Mouse (Mus musculus) hindbrain, embryonic 10.5 days (tissue): ENCODE results near the gene Nrxn1. TPM values are rescaled to one million over a fixed set of nuclear protein-coding genes. Genes with fewer than 3 reads are reported as not detected.

ENCODE experiments used
- DNase-seq: peaks from one replicate; pipeline ENCODE4 v3.0.0-alpha.2; 2017; ENCODE audit warnings: low spot score
- H3K27ac ChIP-seq: fragments of 300-500 bp; sonication (generic); 2 replicates; pipeline ENCODE4 v1.5.1; 2016; ENCODE audit warnings: mild to moderate bottlenecking, moderate library complexity
- H3K27me3 ChIP-seq: fragments of 300-500 bp; sonication (generic); 2 replicates; pipeline ENCODE4 v1.6.1; 2016; ENCODE audit warnings: mild to moderate bottlenecking; ENCODE audit not compliant: poor library complexity, insufficient read depth, severe bottlenecking
- H3K36me3 ChIP-seq: fragments of 300-500 bp; sonication (generic); 2 replicates; pipeline ENCODE4 v1.6.1; 2016; ENCODE audit warnings: mild to moderate bottlenecking, moderate library complexity
- H3K4me1 ChIP-seq: fragments of 300-500 bp; sonication (generic); replicated peaks from 2 replicates; pipeline ENCODE4 v1.6.1; 2016; ENCODE audit warnings: mild to moderate bottlenecking
- H3K4me3 ChIP-seq: fragments of 300-500 bp; sonication (generic); 2 replicates; pipeline ENCODE4 v1.5.1; 2016; ENCODE audit warnings: mild to moderate bottlenecking, moderate library complexity
- H3K9me3 ChIP-seq: fragments of 300-500 bp; sonication (generic); 2 replicates; pipeline ENCODE4 v1.6.1; 2016; ENCODE audit warnings: mild to moderate bottlenecking, moderate library complexity
- WGBS: fragments of 180-500 bp; shearing (Covaris S2); methylation state at CpG from one replicate; pipeline ENCODE4 v1.1.7; 2016; 5-methylcytosine and 5-hydroxymethylcytosine counted together
- polyA plus RNA-seq: library from polyadenylated mRNA; unstranded; fragments of >200 nt; fragmentation: Nextera tagmentation; extraction: Ambion mirVana; gene quantifications from 2 replicates; pipeline ENCODE4 v1.2.1, GENCODE M21; 2016

Gene Nrxn1
- polyA plus RNA-seq, 1 experiment from 2014 or later: 15.4 TPM

GRCm38 (mm10) chr17:91074780-91075179, 18.1 kb downstream of the Nrxn1 start:
- Histone ChIP-seq H3K27me3 (no peaks in the 10 kb centered on the region), H3K36me3 (no peaks in the 10 kb centered on the region), H3K4me3 (no peak overlapping the region), H3K9me3 (no peaks in the 10 kb centered on the region), H3K4me1 (no peaks in the 10 kb centered on the region; the same call in 1 of the 2 replicates), H3K27ac (no peak overlapping the region)
- no peak for DNase-seq
- WGBS: 61% methylated on average over 5 of the region's 5 CpGs

- Histone ChIP-seq H3K27me3 (no peaks in the 10 kb centered on the region), H3K36me3 (no peaks in the 10 kb centered on the region), H3K4me1 (no peaks in the 10 kb centered on the region), H3K27ac (no peak overlapping the region), H3K9me3 (no peaks in the 10 kb centered on the region), H3K4me3 (no peak overlapping the region)
- no peak for DNase-seq
- WGBS: 60% methylated on average over 7 of the region's 7 CpGs
Measured at GRCm38 (mm10) chr17:91033466-91033865, 59.4 kb downstream of the Nrxn1 start.

- Histone ChIP-seq H3K9me3 (no peaks in the 10 kb centered on the region), H3K27me3 (no peaks in the 10 kb centered on the region), H3K27ac (no peak overlapping the region), H3K4me3 (no peak overlapping the region), H3K4me1 (no peaks in the 10 kb centered on the region), H3K36me3 (no peaks in the 10 kb centered on the region)
- WGBS: 70% methylated on average over 2 of the region's 2 CpGs
- DNase-seq: no peak
Measured at GRCm38 (mm10) chr17:91025061-91025623, 67.7 kb downstream of the Nrxn1 start.

GRCm38 (mm10) chr17:91007385-91008089, 85.3 kb downstream of the Nrxn1 start:
- DNase-seq: no peak
- Histone ChIP-seq H3K36me3 (no peaks in the 10 kb centered on the region), H3K9me3 (no peaks in the 10 kb centered on the region), H3K27me3 (no peaks in the 10 kb centered on the region), H3K4me1 (no peaks in the 10 kb centered on the region), H3K4me3 (no peak overlapping the region), H3K27ac (no peak overlapping the region)
- WGBS: 89% methylated on average over 5 of the region's 5 CpGs

- no peak overlapping the region for H3K27ac ChIP-seq
- peaks cover 11% of the 10 kb centered on the region for H3K4me1 ChIP-seq
- DNase-seq: no peak
- H3K27me3 ChIP-seq: no peaks in the 10 kb centered on the region
- H3K9me3 ChIP-seq: no peaks in the 10 kb centered on the region
- no peak overlapping the region for H3K4me3 ChIP-seq
- H3K36me3 ChIP-seq: no peaks in the 10 kb centered on the region
Measured at GRCm38 (mm10) chr17:91000389-91000788, 92.5 kb downstream of the Nrxn1 start.

- Histone ChIP-seq H3K27ac (no peak overlapping the region), H3K4me3 (no peak overlapping the region), H3K27me3 (no peaks in the 10 kb centered on the region), H3K36me3 (no peaks in the 10 kb centered on the region), H3K9me3 (no peaks in the 10 kb centered on the region), H3K4me1 (peaks cover 16% of the 10 kb centered on the region)
- WGBS: 64% methylated on average over 4 of the region's 4 CpGs
- no peak for DNase-seq
Measured at GRCm38 (mm10) chr17:90999667-91000154, 93.2 kb downstream of the Nrxn1 start.

GRCm38 (mm10) chr17:90997714-90998113, 95.2 kb downstream of the Nrxn1 start:
- Histone ChIP-seq H3K4me3 (no peak overlapping the region), H3K36me3 (no peaks in the 10 kb centered on the region), H3K4me1 (peaks cover 19% of the 10 kb centered on the region), H3K27ac (no peak overlapping the region), H3K27me3 (no peaks in the 10 kb centered on the region), H3K9me3 (no peaks in the 10 kb centered on the region)
- DNase-seq: no peak
- WGBS: 73% methylated on average over 1 of the region's 1 CpGs

GRCm38 (mm10) chr17:90995436-90995835, 97.4 kb downstream of the Nrxn1 start:
- Histone ChIP-seq H3K27me3 (no peaks in the 10 kb centered on the region), H3K27ac (peak overlapping the region; percentile 29), H3K4me3 (no peak overlapping the region), H3K36me3 (no peaks in the 10 kb centered on the region), H3K4me1 (peaks cover 25% of the 10 kb centered on the region), H3K9me3 (no peaks in the 10 kb centered on the region)
- WGBS: 2% methylated on average over 1 of the region's 1 CpGs
- DNase-seq: peak; percentile 23

- H3K9me3 ChIP-seq: no peaks in the 10 kb centered on the region
- H3K36me3 ChIP-seq: no peaks in the 10 kb centered on the region
- H3K4me3 ChIP-seq: no peak overlapping the region
- H3K27ac ChIP-seq: no peak overlapping the region
- peaks cover 20% of the 10 kb centered on the region for H3K4me1 ChIP-seq
- no peaks in the 10 kb centered on the region for H3K27me3 ChIP-seq
- no peak for DNase-seq
- 49% methylated on average over 1 of the region's 1 CpGs for WGBS
Measured at GRCm38 (mm10) chr17:90994247-90994646, 98.6 kb downstream of the Nrxn1 start.

- H3K9me3 ChIP-seq: no peaks in the 10 kb centered on the region
- no peak for DNase-seq
- H3K4me1 ChIP-seq: peaks cover 18% of the 10 kb centered on the region
- WGBS: 70% methylated on average over 2 of the region's 2 CpGs
- no peaks in the 10 kb centered on the region for H3K36me3 ChIP-seq
- no peak overlapping the region for H3K4me3 ChIP-seq
- no peak overlapping the region for H3K27ac ChIP-seq
- no peaks in the 10 kb centered on the region for H3K27me3 ChIP-seq
Measured at GRCm38 (mm10) chr17:90990747-90991146, 102.1 kb downstream of the Nrxn1 start.

- Histone ChIP-seq H3K27me3 (no peaks in the 10 kb centered on the region), H3K4me1 (no peaks in the 10 kb centered on the region), H3K27ac (no peak overlapping the region), H3K4me3 (no peak overlapping the region), H3K36me3 (no peaks in the 10 kb centered on the region), H3K9me3 (no peaks in the 10 kb centered on the region)
- WGBS: 61% methylated on average over 4 of the region's 4 CpGs
- DNase-seq: peak; percentile 49
Measured at GRCm38 (mm10) chr17:90962904-90963531, 129.9 kb downstream of the Nrxn1 start.

- H3K27ac ChIP-seq: no peak overlapping the region
- H3K4me3 ChIP-seq: no peak overlapping the region
- DNase-seq: no peak
- no peaks in the 10 kb centered on the region for H3K27me3 ChIP-seq
- H3K9me3 ChIP-seq: no peaks in the 10 kb centered on the region
- WGBS: 81% methylated on average over 2 of the region's 2 CpGs
- H3K4me1 ChIP-seq: no peaks in the 10 kb centered on the region
- no peaks in the 10 kb centered on the region for H3K36me3 ChIP-seq
Measured at GRCm38 (mm10) chr17:90955221-90955620, 137.7 kb downstream of the Nrxn1 start.

GRCm38 (mm10) chr17:90934929-90935328, 157.9 kb downstream of the Nrxn1 start:
- WGBS: 94% methylated on average over 2 of the region's 2 CpGs
- DNase-seq: no peak
- H3K9me3 ChIP-seq: no peaks in the 10 kb centered on the region
- H3K4me3 ChIP-seq: no peak overlapping the region
- no peaks in the 10 kb centered on the region for H3K4me1 ChIP-seq
- no peaks in the 10 kb centered on the region for H3K36me3 ChIP-seq
- H3K27ac ChIP-seq: no peak overlapping the region
- H3K27me3 ChIP-seq: no peaks in the 10 kb centered on the region
